In the genomic region with DNA sequence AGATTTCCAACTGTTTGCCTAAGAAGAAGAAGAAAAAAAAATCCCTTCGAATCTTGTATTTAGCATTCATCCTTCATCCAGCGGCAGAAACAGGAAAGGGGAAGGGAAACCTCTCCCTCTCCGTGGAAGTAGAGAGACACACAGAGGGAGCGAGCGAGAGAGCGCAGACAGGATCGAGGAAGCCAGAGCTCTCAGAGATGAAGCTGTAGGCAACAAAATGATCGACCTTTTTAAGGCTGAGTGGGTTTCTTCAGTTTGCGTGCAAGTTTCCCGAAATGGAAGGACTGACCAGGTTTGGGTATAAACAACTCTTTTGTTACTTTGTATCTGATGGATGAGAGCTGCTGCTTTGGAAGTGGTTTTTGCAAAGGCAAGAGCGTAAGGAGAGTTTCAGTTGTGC, we compare ENCODE assay signal across 8 mouse cellular contexts.
DNase-seq lines count a peak whose midpoint lies in the region; ATAC-seq and TF ChIP-seq lines count a peak whose summit lies in the region.

No protein-coding gene starts in this region.

- H3K4me3 ChIP-seq in heart, embryonic 16.5 days (ENCODE audit: low read length), result peak overlapping the region; percentile 12; the same call in 1 of the 2 replicates
- H3K4me3 ChIP-seq in forebrain, embryonic 15.5 days, result peak overlapping the region; percentile 29
- H3K4me3 ChIP-seq in limb, embryonic 14.5 days (replicated peaks; ENCODE audit: low read length), result peak overlapping the region; percentile 16
- H3K4me3 ChIP-seq in kidney, adult 2 months (ENCODE audit: insufficient read depth, low read depth, low read length), result no peak overlapping the region

- peak overlapping the region; percentile 22 for H3K4me2 ChIP-seq in heart, embryonic 16.5 days (ENCODE audit: low read depth, low read length)
- H3K4me2 ChIP-seq in forebrain, embryonic 15.5 days (replicated peaks), result peak overlapping the region; percentile 38
- H3K4me2 ChIP-seq in limb, embryonic 14.5 days (replicated peaks; ENCODE audit: low read depth, low read length, severe bottlenecking), result peak overlapping the region; percentile 20

- H3K9me3 ChIP-seq in heart, embryonic 16.5 days (replicated peaks; ENCODE audit: control insufficient read depth, low read length), result peaks cover 3% of the 10 kb centered on the region; the same call in 1 of the 2 replicates
- H3K9me3 ChIP-seq in forebrain, embryonic 15.5 days, result no peaks in the 10 kb centered on the region
- H3K9me3 ChIP-seq in limb, embryonic 14.5 days (ENCODE audit: control insufficient read depth, low read length), result no peaks in the 10 kb centered on the region

- TF ChIP-seq POLR2A in limb, embryonic 14.5 days (IDR thresholded peaks at IDR 0.05; ENCODE audit: borderline replicate concordance, extremely low read depth, insufficient read depth, insufficient read length), result no peak
- no peak for TF ChIP-seq POLR2A in kidney, adult 2 months (IDR thresholded peaks at IDR 0.05; ENCODE audit: low read depth, low read length)

- no peak for ATAC-seq in heart, embryonic 16.5 days (replicated peaks; ENCODE audit: extremely low read depth, insufficient read depth, low FRiP score)
- ATAC-seq in forebrain, embryonic 15.5 days (replicated peaks), result peak; percentile 70; the same call in 1 of the 2 replicates
- ATAC-seq in limb, embryonic 14.5 days (ENCODE audit: low FRiP score, low read depth), result no peak

- no peaks in the 10 kb centered on the region for H3K36me3 ChIP-seq in heart, embryonic 16.5 days (ENCODE audit: control insufficient read depth, insufficient read depth)
- no peaks in the 10 kb centered on the region for H3K36me3 ChIP-seq in forebrain, embryonic 15.5 days
- no peaks in the 10 kb centered on the region for H3K36me3 ChIP-seq in limb, embryonic 14.5 days (ENCODE audit: control insufficient read depth, insufficient read depth, low read length)
- H3K36me3 ChIP-seq in kidney, adult 2 months (ENCODE audit: control insufficient read depth, insufficient read depth, low read length), result no peaks in the 10 kb centered on the region

- H3K27me3 ChIP-seq in heart, embryonic 16.5 days (ENCODE audit: control insufficient read depth, insufficient read depth, low read length), result no peaks in the 10 kb centered on the region
- H3K27me3 ChIP-seq in forebrain, embryonic 15.5 days, result no peaks in the 10 kb centered on the region
- H3K27me3 ChIP-seq in limb, embryonic 14.5 days (ENCODE audit: control insufficient read depth, insufficient read depth, low read length), result no peaks in the 10 kb centered on the region
- H3K27me3 ChIP-seq in kidney, adult 2 months (replicated peaks; ENCODE audit: control insufficient read depth, insufficient read depth, low read length), result no peaks in the 10 kb centered on the region

- no peak overlapping the region for H3K27ac ChIP-seq in heart, embryonic 16.5 days (ENCODE audit: low read length)
- H3K27ac ChIP-seq in forebrain, embryonic 15.5 days (replicated peaks), result peak overlapping the region; percentile 60
- no peak overlapping the region for H3K27ac ChIP-seq in limb, embryonic 14.5 days (replicated peaks; ENCODE audit: low read depth, low read length)
- H3K27ac ChIP-seq in kidney, adult 2 months (ENCODE audit: insufficient read depth, low read depth, low read length), result no peak overlapping the region

- DNase-seq in heart, adult 11 months, result no peak
- peak; percentile 54 for DNase-seq in cerebellum, adult 11 months
- DNase-seq in limb, embryonic 14.5 days (ENCODE audit: low spot score), result no peak
- DNase-seq in gastrocnemius, postnatal 25 days, result no peak
- no peak for DNase-seq in lung, postnatal 10 days
- DNase-seq in kidney, adult 2 months, result no peak

- 42% methylated on average over 11 of the region's 11 CpGs for WGBS in heart, embryonic 16.5 days
- WGBS in forebrain, embryonic 15.5 days, result 32% methylated on average over 11 of the region's 11 CpGs
- 44% methylated on average over 11 of the region's 11 CpGs for WGBS in limb, embryonic 14.5 days
- 18% methylated on average over 11 of the region's 11 CpGs for WGBS in kidney, adult 2 months

- no peak overlapping the region for H3K9ac ChIP-seq in heart, embryonic 16.5 days (ENCODE audit: low read length)
- H3K9ac ChIP-seq in forebrain, embryonic 15.5 days (replicated peaks), result peak overlapping the region; percentile 41
- H3K9ac ChIP-seq in limb, embryonic 14.5 days (ENCODE audit: low read depth, low read length, severe bottlenecking), result peak overlapping the region; percentile 26

- no peaks in the 10 kb centered on the region for H3K4me1 ChIP-seq in heart, embryonic 16.5 days (ENCODE audit: control insufficient read depth, insufficient read depth, low read length)
- peaks cover 18% of the 10 kb centered on the region for H3K4me1 ChIP-seq in forebrain, embryonic 15.5 days
- H3K4me1 ChIP-seq in limb, embryonic 14.5 days (ENCODE audit: control insufficient read depth, insufficient read depth, low read length), result peaks cover 4% of the 10 kb centered on the region
- H3K4me1 ChIP-seq in kidney, adult 2 months (ENCODE audit: control insufficient read depth, insufficient read depth, low read length), result no peaks in the 10 kb centered on the region

- no peak for TF ChIP-seq CTCF in kidney, adult 2 months (conservative IDR thresholded peaks at IDR 0.05; ENCODE audit: insufficient read depth, insufficient read length, low read depth, low read length)
